Mouse (Mus musculus): Measurements from ENCODE around the gene Nid1.
"Not testable (repeated sequence)": the region's sequence is repeated elsewhere in the genome, so short reads cannot be mapped to it uniquely, and the experiment has no call there.

Gene Nid1

DNA sequence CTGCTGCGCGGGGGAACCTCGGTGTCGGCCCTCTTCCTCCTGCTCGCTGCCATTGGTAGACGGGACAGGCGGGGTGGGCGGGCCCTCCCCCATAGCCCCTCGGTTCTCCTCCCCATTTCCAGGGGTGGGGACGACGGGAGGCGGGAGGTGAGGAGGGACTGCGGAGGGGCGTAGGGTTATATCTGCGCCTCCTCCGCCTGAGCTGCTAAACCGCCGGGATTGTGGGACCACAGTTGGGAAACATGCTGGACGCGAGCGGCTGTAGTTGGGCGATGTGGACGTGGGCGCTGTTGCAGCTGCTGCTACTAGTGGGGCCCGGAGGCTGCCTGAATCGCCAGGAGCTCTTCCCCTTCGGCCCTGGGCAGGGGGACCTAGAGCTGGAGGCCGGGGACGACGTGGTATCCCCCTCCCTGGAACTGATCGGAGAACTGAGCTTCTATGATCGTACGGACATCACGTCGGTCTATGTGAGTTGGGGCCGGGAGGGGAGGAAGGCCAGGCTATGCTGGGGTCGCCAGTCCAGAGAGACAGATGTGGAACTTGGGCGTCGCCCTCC is at the start of gene Nid1:
TSS of gene Nid1 (plus strand) at position 92 of the 556 bp plus-strand sequence.
- not testable (repeated sequence) for DNase-seq

DNA sequence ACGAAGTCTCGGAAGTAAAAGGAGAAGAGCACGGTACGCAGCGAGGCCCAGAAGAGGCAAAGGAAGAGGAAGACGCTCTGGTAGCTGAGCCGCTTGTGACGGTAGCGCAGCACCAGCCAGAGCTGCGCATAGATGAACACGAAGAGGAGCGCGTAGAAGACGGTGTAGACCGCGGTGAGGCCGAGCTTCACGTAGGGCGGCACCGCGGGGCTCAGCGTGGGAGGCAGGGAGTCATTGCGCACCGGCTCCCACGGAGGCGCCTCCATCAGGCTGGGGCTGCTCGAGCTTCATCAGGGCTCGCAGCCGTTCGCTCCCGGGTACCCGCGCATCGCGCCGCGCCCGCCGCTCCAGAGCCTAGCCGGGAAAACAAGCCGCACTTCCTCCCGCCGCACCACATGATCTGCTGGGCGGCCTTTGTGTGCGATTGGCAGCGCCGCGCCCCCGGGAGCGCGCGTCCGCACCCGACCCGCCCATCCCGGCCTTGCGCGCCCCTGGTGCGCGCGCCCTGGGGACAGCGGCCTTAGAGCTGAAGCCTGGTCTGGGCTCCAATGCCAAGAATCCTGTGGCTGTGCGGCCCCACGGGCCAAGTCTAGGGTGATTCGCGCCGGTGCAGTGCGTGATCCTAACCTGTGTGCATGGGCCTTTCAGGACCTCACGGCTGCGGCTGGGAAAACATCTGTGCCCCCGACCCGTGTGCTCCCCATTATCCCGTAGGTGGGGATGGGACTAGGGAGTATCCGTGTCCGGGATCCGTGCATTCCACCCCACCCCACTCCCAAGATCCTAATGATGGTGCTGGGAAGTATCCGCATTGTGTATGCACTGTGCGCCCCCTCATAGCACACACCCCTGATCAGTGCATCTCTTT is 43.9 kb upstream of the Nid1 start, which contains the start of gene Gpr137b:
TSS of gene Gpr137b (minus strand) at position 787 of the 868 bp plus-strand sequence.
- peak; percentile 42 to 56 for DNase-seq

DNA sequence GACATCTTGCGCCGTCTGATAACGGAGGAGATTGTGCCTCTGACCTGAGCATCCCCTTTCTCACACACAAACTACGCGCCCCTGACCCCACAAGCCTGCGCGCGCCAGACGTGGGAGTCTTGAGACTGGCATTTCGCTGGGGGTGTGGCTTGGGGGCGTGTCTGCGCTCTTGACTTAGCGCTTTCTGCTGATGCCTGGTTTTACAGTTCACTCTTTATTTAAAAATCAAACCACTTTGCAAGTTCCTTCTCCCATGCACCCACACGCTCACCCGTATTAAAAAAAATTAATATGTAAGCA is 43.3 kb upstream of the Nid1 start:
- peak; percentile 31 to 37 for DNase-seq

DNA sequence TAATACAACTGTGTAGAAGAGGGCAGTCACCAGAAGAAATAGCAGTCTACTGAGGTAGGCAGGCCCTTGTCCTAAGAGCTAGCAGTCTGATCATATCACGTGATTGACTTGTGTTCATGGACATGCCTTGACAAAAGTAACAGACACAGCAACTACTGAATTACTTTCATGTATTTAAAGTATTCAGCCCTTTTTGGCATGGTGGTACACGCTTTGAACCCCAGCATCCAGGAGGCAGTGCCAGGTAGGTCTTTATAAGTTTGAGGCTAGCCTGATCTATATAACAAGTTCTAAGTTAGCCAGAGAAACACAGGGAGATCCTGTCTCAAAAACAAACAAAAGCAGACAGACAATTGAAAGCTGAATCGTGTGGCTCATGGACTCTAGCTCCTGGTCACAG is 36.5 kb upstream of the Nid1 start:
- not testable (repeated sequence) for DNase-seq

DNA sequence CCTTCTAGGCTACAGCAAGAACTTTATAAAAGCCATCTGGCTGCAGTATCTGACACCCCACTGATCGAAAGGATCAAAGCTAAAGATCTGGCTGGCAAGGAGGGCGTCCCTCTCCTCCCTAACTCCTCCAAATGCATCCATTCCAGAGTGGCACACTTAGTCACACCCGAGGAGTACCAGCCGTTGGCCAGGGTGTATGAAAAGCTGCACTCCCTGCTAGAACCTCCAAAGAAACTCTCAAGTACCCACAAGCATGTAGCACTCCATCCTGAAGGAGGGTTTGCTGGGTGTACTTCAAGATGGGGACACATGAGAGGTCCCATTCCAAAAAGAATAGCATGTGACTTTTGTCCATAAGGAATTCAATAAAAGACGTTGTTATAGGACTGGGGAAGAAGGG is 34.5 kb upstream of the Nid1 start:
- not testable (repeated sequence) for DNase-seq

DNA sequence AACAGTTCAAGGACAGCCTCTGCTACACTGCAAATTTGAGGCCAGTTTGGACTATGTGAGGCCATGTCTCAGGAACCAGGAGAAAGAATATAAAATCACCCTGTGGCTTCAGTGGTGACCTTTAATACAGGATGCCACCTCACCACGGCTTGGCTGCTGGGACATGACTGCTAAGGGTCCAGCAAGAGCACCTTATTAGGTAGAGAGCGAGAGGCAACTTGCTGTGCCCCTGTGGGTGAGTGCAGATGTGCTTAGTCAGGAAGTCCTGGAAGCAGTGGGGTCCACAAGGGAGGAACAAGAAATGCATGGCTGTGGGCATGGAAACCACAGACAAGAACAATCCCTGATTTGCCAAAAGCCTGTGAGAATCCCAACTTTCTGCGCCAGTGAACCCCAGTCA is 34.0 kb upstream of the Nid1 start:
- not testable (repeated sequence) for DNase-seq

DNA sequence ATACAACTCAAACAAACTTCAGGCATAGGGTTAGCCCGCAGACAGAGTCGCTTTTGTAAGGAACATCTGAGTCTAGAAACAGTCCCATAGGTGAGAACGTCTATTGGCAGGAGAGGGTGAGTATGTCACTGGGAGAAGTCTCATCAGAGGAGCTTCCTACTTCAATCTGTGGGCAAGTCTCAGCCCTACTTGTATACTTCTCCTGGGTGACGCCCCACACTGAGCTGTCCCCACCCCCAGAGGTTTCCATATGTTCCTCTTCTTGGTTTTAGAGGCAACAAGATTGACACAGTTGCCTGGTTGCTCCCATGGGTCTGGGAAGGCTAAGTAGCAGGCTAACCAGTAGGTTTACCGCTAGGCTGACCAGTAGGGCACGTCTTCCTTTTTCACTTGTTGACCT is 33.5 kb upstream of the Nid1 start:
- DNase-seq: not testable (repeated sequence)

DNA sequence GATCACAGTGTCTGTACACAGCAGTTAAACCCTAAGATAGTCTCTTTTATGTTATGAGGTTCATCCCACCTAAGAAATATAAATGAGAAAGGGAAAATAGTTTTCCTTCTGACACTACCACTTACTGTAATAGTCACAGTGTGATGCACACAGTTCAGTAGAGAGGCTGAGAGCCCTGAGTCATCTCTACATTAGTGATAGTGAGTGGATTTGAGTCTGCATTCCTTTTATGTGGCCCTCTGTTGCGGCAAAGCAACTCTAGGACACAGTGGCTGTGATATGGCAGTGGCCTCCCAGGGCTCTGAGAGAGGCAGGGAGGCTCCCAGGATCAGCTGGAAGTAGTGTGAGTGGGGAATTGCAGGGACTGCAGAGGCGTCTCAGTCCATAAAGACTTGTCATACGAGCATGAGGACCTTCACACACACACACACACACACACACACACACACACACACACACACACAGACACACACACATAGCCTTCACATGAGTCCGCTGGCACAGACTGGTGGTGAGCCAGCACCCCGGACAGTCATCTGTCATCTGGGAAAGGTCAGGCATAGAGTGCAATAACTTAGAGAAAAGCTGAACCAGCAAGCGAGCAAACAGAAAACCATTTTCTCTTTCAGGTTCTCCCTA is 32.7 kb upstream of the Nid1 start:
- not testable (repeated sequence) for DNase-seq

DNA sequence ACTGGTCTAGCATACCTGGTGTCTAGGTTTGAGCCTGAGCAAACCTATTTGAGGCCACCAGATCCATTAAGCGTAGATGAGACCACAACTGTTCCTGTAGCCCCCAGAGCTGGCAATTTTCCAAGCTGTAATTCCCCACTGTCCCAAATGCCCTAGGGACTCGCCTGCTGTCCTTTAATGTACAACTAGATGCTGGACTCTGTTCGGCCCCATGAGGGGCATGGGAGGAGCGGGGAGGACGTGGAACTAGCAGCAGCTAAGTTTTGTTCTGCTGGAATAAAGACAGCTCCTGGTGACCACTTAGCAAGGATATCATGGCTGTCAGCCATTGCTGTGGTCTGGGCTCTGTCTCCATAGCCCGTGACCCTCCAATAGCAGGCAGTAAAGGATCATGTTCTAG is 31.8 kb upstream of the Nid1 start:
- DNase-seq: not testable (repeated sequence)

DNA sequence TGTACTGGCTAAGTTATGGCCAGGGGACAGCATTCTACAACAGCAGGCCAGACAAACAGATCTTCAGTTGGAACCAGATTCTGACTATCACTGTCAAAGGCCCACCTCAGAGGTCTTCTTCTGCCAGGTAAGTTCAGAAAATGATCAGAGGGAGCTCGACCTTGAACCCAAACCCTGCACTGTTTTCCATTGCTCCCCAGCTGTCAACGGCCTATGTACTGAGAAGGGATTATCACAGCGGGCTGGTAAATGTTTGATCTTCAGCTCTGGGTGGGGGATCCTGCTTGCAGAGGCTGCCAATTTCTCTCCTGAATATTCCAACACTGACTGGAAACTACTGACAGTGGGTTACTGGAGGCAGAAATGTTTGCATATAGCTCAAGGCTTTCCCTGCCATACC is 23.1 kb upstream of the Nid1 start:
- no peak for DNase-seq

DNA sequence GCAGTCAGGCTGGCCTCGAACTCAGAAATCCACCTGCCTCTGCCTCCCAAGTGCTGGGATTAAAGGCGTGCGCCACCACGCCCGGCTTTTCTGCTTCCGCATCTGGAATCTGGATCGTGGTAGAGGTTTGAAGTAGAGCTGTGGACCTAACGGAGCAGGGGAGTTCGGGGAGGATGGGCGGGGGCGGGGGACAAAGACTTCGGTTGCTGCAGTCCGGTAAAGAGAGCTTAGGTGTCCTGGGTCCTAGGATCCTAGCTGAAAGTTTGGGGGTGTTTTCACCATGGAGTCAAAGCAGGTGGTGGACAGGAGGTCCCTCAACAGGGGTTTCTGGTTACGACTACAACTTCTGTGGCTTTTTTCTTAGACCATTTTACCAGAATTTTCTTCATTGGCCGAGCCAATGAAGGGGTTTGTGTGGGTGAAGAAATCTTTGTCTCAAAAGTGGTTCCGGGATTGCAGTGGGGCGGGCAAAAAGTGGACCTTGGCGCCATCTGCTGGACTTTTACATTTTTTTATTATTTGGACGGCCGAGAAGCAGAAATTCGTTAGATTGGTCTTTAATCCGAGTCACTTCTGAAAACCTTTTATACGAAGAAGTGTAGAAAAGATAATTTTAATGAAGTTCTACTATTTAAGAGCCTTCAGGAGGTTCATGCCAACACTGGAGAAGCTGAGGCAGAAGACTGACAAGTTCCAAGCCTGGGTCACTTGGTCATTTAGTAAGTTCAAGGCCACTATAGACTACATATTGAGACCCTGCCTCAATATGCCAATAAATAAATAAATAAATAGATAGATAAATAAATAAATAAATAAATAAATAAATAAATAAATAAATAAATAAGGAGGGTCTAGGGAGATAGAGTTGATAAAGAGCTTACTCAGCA is 22.0 kb upstream of the Nid1 start:
- peak; percentile 63 to 78 for DNase-seq

DNA sequence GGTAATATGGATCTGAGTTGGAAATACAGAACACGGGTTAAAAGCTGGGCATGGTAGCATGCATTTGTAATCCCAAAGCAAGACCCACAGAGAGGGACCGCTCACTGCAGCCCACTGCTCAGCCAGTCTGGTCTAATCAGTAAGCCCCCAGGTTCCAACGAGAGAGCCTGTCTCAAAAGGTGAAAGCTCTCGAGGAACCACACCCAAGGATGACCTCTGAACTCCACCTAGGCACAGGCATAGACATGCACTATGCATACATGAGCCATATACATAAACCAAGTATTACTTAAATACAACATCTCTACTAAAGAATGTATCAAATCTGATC is 21.4 kb upstream of the Nid1 start:
- DNase-seq: not testable (repeated sequence)

DNA sequence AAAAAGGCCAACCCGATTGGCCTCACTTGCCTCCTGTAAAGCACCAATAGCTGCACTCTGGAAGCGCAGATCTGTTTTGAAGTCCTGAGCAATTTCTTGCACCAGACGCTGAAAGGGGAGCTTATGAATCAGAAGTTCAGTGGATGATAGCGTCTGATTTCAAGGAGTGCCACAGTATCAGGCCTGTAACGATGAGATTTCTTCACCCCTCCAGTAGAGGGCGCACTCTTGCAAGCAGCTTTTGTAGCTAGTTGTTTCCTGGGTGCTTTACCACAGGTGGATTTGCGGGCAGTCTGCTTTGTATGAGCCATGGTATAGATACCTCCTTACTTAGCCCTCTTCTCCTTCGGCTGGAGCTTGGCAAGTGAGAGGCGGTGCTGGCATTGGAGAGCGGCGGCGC is 18.5 kb upstream of the Nid1 start:
- DNase-seq: not testable (repeated sequence)

DNA sequence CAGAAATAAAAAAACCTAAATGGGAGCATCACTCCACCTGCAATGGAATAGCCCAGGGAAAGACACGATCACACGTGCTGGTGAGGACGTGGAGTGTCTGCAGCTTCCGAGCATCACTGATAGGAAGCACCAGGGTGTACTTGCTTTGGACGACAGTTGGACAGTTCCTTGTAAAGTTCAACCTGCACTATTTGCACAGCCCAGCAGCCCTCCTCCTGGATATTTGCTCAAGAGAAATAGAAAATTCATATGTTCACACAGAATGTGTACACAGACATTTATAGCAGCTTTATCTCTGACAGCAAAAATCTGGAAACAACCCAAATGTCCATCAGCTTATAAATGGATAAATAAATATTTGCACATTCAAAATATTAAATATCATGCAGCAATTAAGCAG is 14.1 kb upstream of the Nid1 start:
- DNase-seq: not testable (repeated sequence)

DNA sequence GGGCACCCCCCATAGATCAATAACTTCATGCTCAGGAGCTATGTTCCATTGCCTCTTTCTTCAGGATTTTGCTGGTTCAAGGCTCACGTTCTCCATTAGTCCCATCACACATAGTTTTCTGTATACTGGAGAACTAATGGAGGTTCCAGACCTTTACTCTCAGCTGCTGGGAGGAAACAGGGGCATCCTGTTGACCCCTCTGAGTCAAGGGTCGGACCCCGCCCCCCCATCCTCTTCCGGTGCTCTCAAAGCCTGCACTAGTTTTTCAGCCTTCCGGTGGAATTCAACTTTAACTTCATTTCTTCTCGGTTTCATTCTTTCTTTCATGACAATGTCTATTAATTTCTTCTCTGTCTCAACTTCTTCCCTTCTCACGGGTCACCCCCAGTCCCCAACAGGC is 1.2 kb upstream of the Nid1 start:
- not testable (repeated sequence) for DNase-seq

DNA sequence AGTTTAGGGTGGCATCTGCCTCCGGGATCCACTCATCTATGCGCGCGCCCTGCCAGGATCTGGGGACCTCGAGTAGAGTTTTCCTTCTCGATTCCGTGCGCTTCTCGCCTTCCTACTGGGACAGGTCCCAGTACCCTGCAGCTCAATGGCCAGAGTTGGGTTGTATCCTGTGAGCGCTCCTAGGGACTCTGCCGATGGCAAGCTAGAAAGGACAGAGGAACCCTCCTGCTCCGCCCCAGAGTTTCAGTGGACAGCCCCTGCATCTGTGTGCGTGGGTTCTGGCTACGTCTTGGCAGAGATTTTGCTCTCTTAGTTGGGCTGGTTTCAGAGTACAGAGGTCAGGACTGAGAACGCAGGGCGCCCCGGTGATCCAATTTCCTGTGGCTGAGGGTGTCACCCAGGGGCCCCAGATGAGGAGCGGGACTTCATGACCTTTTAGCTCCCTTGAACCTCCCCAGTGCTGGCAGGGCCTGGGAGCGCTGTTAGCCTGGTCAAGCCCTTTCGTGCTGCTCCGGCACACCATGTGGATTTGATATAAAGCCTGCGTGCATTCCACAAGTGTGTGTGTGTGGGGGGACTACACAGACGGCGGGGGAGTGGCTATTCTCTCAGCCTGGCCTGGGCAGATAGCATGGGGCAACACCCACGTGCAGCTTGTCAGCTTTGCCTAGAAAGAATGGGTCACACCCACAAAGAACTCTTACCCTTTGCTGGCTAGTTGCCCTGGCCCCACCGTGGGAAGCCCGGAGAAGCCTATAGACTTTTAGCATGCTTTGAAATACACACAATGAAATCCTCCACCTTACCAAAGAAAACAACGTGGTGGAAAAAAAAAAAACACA is 982 bp downstream of the Nid1 start:
- DNase-seq: not testable (repeated sequence)

DNA sequence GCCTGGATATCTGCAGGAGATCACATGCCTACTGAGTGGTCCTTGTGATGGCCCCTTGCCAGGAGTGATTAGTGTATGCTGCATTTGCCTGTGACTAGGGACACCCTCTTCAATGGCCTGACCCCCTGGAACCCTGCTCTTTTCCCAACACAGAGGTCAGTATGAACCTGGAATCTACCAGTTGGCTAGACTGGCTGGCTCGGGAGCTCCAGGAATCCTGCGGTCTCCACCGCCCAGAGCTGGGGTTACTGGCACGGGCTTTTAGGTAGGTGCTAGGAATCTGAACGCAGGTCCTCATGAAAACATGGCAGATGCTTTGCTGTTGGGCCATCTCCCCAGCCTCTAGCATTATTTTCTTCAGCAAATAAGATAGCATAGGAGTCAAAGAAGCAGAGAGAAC is 8.2 kb downstream of the Nid1 start:
- DNase-seq: not testable (repeated sequence)

DNA sequence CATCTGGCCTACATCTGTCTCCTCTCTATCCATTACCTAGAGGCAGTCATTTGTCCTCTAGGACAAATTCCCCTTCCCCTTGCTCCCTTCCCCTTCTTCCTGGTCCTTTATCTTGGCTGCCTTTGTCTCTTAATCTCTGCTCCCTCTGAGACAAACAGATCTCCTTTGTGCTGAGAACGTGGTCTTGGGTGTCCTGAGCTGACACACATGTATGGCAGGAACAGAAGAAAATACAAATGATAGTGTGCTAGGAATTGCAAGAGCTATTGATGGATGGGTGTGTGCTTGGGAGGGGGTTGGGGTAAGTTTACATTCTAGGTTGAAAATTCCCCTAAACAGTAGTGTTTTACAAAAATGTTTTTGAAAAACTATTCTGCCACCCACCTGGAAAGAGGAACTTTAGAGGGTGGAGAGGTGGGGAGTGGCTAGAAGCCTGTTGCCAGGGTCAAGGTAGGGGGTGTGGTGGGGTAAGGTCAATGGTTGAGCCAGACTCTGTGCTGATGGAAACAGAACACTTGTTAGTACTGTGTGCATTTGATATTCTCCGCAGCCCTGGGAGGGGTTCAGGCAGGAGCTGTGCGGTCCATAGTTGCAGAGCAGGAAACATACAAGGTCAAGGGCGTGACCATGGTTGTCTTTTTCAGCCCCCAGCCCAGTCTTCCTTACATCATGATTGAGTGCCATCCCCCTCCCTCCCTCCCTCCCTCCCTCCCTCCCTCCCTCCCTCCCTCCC is 9.5 kb downstream of the Nid1 start:
- not testable (repeated sequence) for DNase-seq

DNA sequence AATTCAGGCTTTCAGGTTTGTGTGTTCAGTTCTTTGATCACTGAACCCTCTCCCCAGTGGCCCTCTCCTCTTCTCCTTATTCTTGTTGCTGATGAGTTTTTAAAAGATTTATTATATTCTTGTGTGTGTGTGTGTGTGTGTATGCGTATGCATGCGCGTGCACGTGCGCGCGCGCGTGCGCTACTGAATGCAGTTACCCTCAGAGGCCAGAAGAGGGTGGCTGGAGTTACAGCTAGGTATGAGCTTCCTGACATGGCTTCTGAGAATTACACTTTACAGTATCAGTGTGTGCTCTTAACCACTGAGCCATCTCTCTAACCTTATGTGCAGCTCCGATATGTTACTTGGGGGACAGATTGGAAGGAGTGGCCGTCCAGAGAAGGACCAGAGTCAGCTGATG is 12.6 kb downstream of the Nid1 start:
- DNase-seq: not testable (repeated sequence)

DNA sequence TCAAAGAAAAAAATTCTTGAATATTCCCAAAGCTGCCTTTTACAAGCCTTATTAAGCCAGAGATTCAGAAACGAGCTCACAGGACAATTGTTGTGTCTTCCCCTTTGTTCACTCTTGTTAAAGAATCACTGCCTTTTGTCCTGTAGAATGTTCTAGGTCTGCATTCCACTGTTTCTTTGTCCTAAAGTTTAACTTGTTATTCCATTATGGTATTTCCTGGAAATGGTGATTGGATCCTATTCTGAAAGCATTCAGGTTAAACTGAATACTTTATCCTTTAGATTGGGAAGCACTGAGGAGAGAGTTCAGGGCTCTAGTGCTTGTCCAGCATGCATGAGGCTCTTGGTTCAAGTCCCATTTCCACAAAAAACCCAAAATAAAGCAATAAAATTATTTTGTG is 13.6 kb downstream of the Nid1 start:
- not testable (repeated sequence) for DNase-seq

DNA sequence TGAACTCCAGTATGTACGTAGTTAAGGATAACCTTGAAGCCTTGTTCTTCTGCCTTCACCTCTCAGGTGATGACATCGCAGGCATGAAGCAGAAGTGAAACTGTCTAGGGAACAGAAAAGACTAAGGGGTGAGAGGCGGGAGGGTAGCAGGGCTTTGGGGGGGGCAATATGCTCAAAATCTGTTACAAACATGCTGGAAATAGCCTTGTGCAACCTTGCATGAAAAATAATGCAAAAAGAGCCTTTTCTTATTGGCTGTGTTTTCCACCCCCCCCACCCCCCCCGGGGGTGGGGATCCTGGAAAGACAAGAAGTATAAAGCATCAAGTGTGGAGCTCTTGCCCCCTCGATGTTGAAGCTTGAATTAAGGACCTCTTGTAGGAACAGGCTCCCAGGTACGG is 16.0 kb downstream of the Nid1 start:
- not testable (repeated sequence) for DNase-seq
